Mouse (Mus musculus): ENCODE measurements around the gene Naaladl2.
"Not testable (repeated sequence)": the region's sequence is repeated elsewhere in the genome, so short reads cannot be mapped to it uniquely, and the experiment has no call there.

Gene Naaladl2

DNA sequence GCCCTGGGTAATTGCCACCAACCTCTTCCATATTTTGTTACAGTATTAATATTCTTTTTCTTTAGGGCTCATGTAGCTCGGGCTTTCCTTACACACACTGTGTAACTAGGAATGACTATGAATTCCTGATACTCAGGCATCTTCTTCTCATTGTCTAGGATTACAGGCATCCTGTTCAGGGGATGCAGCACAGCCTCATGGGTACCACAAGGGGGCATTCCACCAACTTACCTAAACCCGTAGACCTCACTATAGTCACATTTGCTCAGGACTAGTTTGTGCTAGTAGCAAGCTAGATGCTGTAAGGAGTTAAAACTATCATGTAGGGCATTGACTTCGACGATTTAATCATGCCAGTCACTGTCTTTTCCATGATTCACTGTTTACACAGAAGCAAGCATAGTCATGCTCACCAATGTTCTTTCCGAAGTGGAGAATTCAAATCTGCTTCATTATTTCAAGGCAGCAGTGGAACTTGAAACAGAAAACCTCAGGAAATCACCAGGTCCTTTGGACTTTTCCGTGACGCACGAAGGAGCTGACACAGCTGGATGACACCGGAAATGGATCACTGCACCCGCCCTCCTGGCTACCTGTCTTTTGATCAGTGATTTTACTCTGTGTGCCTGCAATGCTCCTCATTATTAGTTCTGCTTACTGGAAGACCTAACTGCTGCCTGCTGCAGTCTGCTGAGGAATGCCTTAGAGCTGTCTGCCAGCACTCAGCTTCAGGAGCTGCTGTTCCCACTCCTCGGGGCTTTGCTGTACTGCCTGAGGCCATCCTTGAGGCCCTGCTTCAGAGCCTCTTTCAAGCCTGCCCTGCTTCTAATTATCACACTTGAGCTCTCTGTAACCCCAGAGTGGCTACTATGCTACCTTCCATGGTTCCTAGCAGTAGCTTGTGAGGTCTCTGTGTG, 822.3 kb downstream of the Naaladl2 start:
- no peak for DNase-seq (ENCODE audit: low spot score in 2 of 2)

DNA sequence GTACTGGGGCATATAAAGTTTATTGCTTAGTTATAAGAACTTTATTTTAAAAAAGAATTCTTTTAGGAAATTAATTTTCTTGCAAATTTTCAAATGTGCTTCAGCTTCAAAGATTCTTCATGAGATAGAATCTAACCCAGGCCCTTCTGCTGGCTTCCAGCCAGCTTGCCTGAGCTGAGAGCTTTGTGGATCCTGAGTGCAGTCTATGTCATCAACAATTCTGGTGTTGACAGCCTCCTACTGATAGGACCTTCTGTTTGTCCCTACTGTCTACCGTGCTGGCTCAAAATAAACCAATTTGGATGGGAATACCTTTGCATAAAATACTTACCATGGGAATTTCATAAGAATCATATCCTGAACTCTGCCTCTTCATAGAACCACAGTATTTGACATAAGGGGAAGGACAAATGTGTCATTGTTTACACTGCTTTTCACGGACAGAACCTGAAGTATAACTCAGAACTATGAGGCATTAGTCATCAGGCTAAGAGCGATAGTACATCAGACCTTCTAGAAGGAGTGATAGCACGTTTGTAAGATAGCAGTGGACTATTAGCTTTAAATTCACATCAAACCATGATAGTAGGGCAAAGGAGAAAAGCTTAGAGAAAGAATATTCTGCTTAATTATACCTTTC, 829.3 kb downstream of the Naaladl2 start:
- no peak for DNase-seq (ENCODE audit: low spot score in 2 of 2)

DNA sequence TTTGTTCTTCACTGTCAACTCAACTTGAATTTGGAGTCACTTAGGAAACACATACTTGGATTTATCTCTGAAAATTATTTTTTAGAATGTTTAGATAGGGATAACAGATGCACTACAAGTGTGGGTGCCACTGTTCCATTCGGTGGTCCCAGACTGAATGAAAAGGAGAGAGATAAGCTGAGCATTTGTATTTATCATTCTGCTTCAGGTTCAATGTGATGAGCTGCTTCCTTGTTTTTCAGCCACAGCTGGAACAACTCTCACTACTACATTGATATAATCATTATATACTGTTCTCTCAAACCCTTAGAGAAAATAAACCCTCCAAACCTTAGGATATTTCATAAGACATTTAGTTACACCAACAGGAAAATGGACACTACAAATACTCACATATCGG, 918.6 kb downstream of the Naaladl2 start:
- no peak for DNase-seq (ENCODE audit: low spot score in 2 of 2)

DNA sequence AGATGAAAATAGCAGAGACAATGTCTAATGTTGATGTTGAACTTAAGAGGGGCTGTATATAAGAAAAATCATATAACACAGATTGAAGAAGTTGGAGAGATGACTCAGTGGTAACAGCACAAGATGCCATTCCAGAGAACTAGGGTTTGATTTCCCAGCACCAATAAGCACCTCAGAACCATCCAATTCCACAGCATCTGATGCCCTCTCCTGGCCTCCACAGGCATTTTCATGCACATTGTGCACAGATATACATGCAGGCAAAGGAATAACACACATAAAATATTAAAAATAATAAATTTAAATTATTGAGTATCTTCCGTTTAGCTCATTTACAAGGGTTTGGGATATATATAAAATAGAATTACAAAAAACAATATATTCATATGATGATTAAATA, 926.6 kb downstream of the Naaladl2 start:
- DNase-seq (ENCODE audit: low spot score in 2 of 2): no peak

DNA sequence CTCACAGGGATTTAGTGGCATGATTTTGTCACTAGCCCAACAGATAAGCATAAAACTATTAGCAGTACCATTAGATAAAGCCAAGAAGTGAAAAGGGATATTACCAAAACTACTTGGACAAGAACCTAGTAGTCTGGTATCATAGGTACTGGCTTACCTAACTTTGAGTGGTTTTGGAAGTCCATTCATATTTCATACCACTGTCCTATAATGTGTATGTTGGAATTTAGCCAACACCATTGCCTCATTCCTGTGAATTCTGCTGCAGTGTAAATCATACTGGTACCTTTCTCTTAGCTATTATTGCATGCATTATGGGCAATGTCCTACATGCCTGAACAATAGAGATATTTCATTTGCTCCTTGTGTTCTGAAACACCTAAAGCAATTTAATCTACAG, 977.5 kb downstream of the Naaladl2 start:
- no peak for DNase-seq (ENCODE audit: low spot score in 2 of 2)

DNA sequence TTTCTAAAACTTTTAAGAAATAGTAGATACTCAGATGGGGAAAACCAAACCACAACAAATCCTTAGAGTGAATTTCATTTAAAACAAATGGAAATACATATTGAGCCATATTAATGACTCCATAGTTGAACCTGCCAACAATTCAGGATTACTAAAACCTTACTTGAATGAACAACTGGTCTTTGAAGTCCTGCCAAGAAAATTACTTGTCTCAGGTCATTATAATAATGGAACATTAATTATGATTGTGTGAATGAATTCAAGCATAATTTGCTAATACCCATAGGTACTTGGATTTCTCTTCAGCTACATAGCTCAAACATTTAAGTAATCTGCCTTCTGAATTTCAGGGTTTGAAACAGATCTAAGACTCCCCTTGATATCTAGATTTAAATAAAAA, 980.1 kb downstream of the Naaladl2 start:
- no peak for DNase-seq (ENCODE audit: low spot score in 2 of 2)

DNA sequence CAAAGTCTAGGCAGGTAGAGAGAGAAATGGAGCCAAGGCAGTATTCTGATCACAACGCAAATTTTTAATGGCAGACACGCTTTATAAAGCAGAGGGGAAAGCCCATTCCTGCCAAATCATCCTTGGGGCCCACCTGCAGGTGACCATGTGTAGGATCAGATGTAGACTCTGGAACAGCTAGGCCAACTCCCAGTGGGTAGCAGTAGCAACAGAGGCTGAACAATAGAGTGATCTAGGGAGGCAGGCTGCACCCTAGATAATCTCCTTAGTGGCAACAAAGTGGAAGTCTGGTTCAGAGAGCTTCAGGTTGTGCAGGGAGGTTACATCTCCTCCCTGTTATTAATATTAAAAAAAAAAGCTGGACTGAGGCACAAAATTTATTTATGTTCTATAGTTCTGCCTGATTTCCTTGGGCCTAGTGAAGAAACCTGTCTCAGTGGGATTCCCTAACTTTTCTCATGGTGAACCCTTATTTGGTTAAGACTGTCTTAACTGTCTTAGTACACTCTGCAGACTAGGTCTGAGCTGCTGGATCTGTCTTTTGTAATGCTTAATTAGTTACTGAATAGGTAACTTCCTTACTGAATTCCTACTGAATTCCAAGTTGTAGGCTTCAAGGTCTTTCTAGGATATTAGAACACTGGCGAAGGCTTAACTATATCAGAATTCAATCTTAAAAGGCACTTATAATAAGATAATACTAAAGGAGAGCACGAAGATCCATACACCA, 992.8 kb downstream of the Naaladl2 start:
- DNase-seq (ENCODE audit: low spot score in 2 of 2): not testable (repeated sequence)

DNA sequence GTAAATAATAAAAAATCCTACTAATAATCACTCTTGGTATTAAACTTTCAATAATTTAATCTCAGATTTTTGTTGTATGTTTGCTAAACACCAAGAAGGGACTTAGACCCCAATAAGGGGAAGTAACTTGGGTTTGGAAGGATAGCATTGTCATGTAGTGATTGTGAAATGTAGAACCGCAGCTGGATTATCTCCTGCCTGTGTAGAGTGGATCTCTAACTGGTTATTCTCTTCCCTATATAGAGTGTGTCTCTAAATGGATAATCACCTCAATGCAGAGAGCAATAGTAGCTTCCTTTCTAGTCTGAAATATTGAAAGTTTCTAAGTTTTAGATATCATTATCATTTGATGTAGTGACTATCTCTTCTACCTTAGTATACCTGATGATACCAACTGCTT, 1001.3 kb downstream of the Naaladl2 start:
- DNase-seq (ENCODE audit: low spot score in 2 of 2): no peak

DNA sequence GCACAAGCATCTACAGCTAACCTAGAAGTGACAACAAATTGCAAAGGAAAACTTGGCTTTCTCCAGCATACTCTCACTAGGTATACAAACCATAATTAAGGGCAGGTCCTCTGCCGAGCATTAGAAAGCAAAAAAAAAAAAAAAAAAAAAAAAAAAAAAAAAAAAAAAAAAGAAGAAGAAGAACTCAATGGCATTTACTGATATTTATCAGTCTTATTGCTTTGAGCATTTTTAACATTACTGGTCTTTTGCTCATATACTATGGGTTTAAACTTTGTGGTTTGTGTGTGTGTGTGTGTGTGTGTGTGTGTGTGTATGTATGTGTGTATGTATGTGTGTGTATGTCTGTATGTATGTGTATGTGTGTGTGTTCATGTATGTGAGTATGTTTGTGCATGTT, 1006.1 kb downstream of the Naaladl2 start:
- DNase-seq (ENCODE audit: low spot score in 2 of 2): no peak

DNA sequence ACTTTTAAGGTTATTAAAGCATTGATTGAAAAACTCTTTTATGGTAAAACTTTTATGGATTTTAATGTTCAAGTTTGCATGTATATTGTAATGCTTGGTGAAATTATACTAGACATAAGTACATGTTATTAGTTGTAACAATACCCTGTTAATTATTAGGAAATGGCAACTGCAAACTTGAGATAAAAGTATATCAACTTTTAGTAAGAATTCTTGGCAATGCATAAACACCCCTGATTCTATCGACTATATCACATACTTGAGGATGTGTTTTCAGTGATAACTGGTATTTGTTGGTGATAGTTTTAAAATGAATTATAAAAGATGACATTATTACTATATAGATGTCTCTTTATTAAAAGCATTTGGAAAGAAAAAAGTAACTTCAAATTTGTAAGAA, 1017.9 kb downstream of the Naaladl2 start:
- DNase-seq (ENCODE audit: low spot score in 2 of 2): no peak

DNA sequence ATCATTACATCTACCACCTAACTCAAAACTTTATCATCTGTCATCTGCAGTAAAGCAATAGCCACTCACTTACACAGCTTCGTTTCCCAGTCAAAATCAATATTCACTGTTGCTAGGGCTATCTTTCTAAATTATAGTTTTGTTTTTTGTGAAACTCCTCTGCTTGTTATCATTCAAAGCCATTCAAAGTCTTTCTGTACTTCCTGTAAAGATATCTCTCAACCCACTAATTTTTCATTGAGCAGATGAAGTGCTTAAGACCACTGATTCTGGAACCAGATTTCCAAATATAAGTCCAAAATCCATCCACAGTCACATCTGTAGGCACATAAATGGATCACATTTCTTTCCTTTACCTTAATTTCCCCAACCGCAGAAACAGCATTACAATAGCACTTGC, 1020.0 kb downstream of the Naaladl2 start:
- DNase-seq (ENCODE audit: low spot score in 2 of 2): no peak

DNA sequence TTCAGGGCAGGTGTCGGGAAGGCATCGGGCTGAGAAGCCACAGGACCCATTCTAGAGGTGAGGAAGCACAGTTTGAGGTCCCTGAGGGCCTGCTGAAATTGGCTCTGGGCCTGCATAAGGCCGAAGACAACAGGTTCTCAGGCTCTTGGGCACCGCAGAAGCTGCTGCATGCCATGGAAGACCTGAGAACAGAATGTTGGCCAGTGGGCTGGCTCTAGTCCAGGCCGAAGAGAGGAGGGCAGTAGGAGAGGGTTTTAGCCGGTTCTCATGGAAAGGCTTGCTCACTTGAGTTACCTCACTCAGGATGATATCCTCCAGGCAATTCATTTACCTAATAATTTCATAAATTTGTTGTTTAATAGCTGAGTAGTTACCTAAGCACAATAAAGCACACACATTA, 1025.9 kb downstream of the Naaladl2 start:
- DNase-seq (ENCODE audit: low spot score in 2 of 2): no peak

DNA sequence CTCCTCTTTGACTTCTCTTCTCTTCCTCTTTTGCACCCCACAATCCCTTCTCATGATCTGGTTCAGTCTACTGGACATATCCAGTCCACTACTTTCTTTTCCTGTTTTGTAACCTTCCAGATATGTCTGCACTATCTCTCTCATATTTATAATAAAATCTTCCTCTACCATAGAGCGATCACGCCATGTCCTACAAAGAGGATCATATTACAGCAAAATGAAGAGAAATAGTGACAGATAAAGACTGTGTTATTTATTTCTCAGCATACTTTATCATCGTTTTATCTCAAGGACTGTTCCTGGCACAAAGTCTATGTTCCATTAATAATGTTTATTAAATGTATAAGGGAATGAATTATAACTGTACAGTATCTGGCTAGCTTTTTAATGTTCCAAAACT, 1029.2 kb downstream of the Naaladl2 start:
- DNase-seq (ENCODE audit: low spot score in 2 of 2): no peak

DNA sequence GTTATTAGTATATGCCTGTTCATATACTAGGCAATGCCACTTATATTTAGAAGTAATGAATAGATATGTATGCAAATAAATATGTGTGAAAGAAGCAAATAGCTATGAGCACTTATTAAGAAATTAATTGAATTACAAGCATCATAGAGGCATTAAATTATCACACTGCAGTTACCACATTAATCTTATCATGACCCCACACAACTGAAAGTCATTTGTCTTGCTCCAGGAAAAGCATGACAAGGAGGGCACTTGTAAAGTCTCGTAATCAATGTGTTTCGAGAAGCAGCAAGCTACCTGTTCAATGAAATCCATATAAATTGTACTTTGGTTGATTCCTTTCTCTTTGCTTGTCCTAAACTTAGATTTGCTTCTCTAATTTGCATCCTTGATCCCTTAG, 1030.7 kb downstream of the Naaladl2 start:
- no peak for DNase-seq (ENCODE audit: low spot score in 2 of 2)

DNA sequence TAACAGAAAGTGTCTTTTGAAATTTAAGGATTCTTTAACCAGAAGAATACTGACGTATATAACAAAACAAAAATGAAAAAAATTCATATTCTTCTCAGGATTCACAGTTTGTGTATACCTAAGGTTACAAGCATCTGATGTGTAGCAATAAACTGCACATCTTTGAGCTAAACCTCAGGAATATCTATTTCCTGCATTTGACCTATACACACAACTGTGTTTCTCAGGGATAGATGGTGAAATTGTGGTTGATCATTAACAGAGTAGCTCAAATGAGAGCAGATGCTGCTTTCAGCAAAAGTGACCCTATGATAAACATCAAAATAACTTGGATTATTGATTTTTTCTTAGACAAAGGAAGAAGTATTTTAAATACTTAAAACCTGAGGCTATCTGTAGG, 1037.7 kb downstream of the Naaladl2 start:
- DNase-seq (ENCODE audit: low spot score in 2 of 2): no peak

DNA sequence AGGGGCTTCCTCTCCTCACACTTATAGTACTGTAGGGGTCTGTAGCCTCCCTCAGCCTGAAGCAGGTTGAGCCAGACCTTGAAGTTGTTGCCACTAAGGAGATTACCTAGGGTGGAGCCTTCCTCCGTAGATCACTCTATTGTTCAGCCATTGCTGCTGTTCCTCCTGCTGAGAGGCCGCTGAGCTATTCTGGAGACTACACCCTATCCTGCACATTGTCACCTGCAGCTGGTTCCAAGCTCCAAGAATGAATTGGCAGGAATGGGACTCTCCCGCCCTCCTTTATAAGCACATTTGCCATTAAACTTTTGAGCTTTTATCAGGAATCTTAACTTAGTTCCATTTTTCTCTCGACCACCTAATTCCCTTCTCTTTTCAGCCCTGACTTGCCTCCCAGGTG, 1064.3 kb downstream of the Naaladl2 start:
- no peak for DNase-seq (ENCODE audit: low spot score in 2 of 2)

DNA sequence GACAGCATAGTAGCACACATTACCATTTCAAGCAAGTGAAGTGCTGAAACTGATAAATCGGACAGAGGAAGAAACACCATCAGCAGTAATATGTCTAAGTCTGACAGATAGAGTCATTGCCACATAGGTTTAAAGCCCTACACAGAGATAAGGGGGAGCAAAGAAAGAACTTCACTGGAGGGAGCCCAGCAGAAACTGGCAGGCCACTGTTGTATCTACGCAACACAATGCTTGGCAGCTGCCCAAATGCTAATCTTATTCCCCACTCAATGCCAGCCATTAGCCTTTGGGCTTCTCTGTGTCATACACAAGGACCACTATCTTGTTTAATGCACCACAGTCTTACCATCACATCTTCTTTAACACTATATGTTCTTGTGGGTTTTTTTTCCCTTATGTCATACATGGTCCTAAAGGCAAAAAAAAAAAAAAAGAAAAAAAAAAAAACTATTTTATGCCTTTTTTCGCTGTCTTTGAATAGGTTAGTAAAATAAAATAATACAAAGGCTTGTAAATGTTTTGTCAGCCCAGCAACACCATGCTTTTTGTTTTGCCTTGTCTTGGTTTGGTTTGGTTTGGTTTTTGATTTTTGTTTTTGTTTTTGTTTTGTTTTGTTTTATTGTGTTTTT, 1072.8 kb downstream of the Naaladl2 start:
- no peak for DNase-seq (ENCODE audit: low spot score in 2 of 2)

DNA sequence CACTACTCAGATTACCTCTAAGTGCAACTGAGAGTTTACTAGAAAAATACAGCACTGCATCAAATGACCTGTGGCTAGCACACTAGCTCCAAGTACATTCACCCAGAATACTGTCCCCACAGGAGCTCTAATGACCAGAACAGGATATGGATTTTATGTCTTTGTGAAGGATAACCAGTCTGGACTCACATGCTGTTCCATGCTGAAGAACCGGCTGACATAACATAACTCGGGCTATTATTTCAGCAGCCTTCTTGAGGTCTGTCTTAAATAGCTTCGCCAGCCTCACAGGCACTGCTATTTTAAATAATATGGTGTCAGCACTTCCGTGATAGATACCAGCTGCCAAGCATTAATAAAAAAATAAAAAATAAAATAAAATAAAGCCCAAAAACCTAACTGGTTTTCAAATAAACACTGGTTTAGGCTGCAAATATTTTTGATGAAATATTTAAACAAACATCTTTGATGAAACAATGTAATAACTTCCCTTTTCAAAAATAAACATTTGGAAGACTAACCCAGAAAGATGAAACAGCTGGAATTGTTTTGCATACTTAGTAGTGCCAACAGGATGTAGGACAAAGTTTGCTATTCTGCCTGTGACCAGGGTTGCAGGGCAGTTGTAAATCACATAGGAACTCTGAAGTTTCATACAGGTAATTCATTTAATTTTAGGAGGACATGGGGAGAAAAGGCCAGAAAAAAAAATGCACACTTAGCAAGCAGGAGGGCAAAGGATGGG, 1073.5 kb downstream of the Naaladl2 start:
- no peak for DNase-seq (ENCODE audit: low spot score in 2 of 2)

DNA sequence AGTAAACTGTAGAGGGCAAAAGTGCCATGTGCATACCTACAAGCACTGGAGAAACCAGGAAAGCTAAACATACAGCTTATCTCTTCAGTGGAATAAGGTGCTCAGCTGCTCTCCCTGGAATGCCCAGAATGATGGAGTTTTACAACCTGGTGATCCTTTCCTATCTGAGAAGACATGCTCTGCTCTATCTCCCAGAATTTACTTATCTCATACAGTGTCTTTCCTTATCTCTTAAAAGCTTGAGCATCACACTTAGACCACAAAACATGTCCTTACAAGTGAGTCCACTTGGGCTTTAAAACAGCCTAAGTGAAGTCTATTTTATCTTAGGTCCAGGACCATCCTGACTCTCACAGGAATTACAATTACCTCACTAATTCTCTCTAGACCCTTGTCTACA, 1095.8 kb downstream of the Naaladl2 start:
- DNase-seq (ENCODE audit: low spot score in 2 of 2): no peak

DNA sequence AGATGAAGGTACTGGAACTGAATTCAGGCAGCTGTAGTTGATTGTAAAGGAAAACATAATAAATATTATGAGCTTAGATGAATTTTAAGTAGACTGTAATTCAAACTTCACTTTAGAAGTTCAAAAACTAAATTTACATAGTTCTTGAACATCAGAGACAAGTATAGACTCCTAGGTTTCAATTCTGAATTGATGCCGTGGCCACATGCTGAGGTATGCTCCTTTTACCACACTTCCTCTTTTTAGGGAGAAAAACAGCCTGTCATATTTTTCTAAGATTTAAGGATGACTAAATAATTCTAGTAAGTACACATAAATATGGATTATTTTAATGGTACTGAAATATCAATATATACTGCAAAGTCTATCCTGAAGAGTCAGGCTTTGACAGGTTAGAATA, 1142.3 kb downstream of the Naaladl2 start:
- no peak for DNase-seq (ENCODE audit: low spot score in 2 of 2)

DNA sequence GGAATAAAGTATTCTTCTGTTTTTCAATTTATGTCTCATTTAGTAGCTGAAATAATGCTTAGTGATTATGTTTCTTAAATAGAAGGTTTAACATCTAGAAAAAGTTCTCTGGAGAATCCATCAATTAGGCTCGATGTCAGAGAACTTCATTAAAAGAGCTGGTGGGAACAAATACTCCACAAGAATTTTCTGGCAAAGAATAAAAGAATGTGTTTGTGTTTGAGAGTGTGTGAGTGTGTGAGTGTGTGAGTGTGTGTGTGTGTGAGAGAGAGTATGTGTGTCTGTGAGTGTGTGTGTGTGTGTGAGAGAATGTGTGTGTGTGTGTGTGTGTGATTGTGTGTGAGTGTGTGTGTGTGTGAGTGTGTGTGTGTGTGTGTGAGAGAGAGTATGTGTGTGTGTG, 1170.3 kb downstream of the Naaladl2 start:
- no peak for DNase-seq (ENCODE audit: low spot score in 2 of 2)

Measured in right cerebral cortex, adult 2 months (tissue).